8 mouse cellular contexts compared by ENCODE assay signal in genomic region chr5:74432879-74433539, GRCm38 (mm10).
DNase-seq lines count a peak whose midpoint lies in the region; ATAC-seq and TF ChIP-seq lines count a peak whose summit lies in the region.

No protein-coding gene starts in this region.

- intact Hi-C loops in gastrocnemius, adult 2 months (cut with DNase I) = loop anchor here (2.0 to 5.0 kb wide), 3 partner anchors 121 to 724 kb away; no protein-coding TSS in a partner anchor

- no peak for TF ChIP-seq CTCF in gastrocnemius, adult 2 months (IDR thresholded peaks at IDR 0.05)

- 0 out of 2 replicates have a peak, but pooled peaks cover 7% of the 10 kb centered on the region for H3K27me3 ChIP-seq in hindbrain, embryonic 12.5 days
- H3K27me3 ChIP-seq in midbrain, embryonic 14.5 days (ENCODE audit: control insufficient read depth, insufficient read depth, low read length) = 0 out of 2 replicates have a peak, but pooled peaks cover 10% of the 10 kb centered on the region

- peak overlapping the region; percentile 40; the same call in 1 of the 2 replicates for H3K4me2 ChIP-seq in hindbrain, embryonic 12.5 days (replicated peaks)
- H3K4me2 ChIP-seq in midbrain, embryonic 14.5 days (ENCODE audit: low read length) = peak overlapping the region; percentile 47

- 30% methylated on average over 14 of the region's 14 CpGs for WGBS in hindbrain, embryonic 12.5 days
- WGBS in midbrain, embryonic 14.5 days = 15% methylated on average over 14 of the region's 14 CpGs

- H3K4me3 ChIP-seq in gastrocnemius, adult 2 months = no peak overlapping the region; the same call in 1 of the 2 replicates
- no peak overlapping the region for H3K4me3 ChIP-seq in hindbrain, embryonic 12.5 days
- H3K4me3 ChIP-seq in midbrain, embryonic 14.5 days (replicated peaks; ENCODE audit: low read depth, low read length) = 0 out of 2 replicates have a peak overlapping the region, but pooled peaks have one; percentile 12

- no peaks in the 10 kb centered on the region for H3K36me3 ChIP-seq in hindbrain, embryonic 12.5 days
- H3K36me3 ChIP-seq in midbrain, embryonic 14.5 days (ENCODE audit: control insufficient read depth, insufficient read depth, low read length) = no peaks in the 10 kb centered on the region

- 0 out of 2 replicates have a peak overlapping the region, but pooled peaks have one; percentile 38 for H3K27ac ChIP-seq in gastrocnemius, adult 2 months
- H3K27ac ChIP-seq in hindbrain, embryonic 12.5 days = 0 out of 2 replicates have a peak overlapping the region, but pooled peaks have one; percentile 23
- 0 out of 2 replicates have a peak overlapping the region, but pooled peaks have one; percentile 5 for H3K27ac ChIP-seq in midbrain, embryonic 14.5 days (replicated peaks; ENCODE audit: low read depth, low read length)

- no peaks in the 10 kb centered on the region for H3K9me3 ChIP-seq in hindbrain, embryonic 12.5 days (replicated peaks)
- H3K9me3 ChIP-seq in midbrain, embryonic 14.5 days (ENCODE audit: control insufficient read depth, low read length) = no peaks in the 10 kb centered on the region

- 0 out of 2 replicates have a peak, but pooled peaks cover 2% of the 10 kb centered on the region for H3K4me1 ChIP-seq in hindbrain, embryonic 12.5 days
- H3K4me1 ChIP-seq in midbrain, embryonic 14.5 days (ENCODE audit: control insufficient read depth, insufficient read depth, low read length) = 0 out of 2 replicates have a peak, but pooled peaks cover 3% of the 10 kb centered on the region

- no peak overlapping the region for H3K9ac ChIP-seq in hindbrain, embryonic 12.5 days
- H3K9ac ChIP-seq in midbrain, embryonic 14.5 days (replicated peaks; ENCODE audit: low read length) = 0 out of 2 replicates have a peak overlapping the region, but pooled peaks have one; percentile 20

- DNase-seq in gastrocnemius, adult 2 months = no peak
- DNase-seq in gastrocnemius, adult 8-10 months (ENCODE audit: low spot score in 2 of 2) = no peak
- DNase-seq in embryo, embryonic 11.5 days (ENCODE audit: low read depth, low spot score) = peak; percentile 65
- peak; percentile 72 for DNase-seq in midbrain, embryonic 14.5 days
- DNase-seq in frontal cortex, postnatal 25 days (ENCODE audit: low spot score in 2 of 2) = no peak
- DNase-seq in adrenal gland, adult (ENCODE audit: inconsistent age in 2 of 2, low spot score in 1 of 2) = no peak
- DNase-seq in thymus, postnatal 0 days (ENCODE audit: low spot score) = no peak

- no peak; the same call in 1 of the 2 replicates for ATAC-seq in hindbrain, embryonic 12.5 days (ENCODE audit: low FRiP score)
- no peak for ATAC-seq in midbrain, embryonic 14.5 days (ENCODE audit: low FRiP score, low TSS enrichment)

Comparison
In these comparisons a context has a peak if more than half of its experiments do, and no peak if none do; other contexts are left out.
1. DNase-seq: peak in embryo, embryonic 11.5 days (single experiment) and midbrain, embryonic 14.5 days (single experiment); none in gastrocnemius, adult 2 months (single experiment), gastrocnemius, adult 8-10 months (0 of 2), frontal cortex, postnatal 25 days (0 of 2), adrenal gland, adult (0 of 2) and thymus, postnatal 0 days (single experiment).
2. Peak in every context shown above with its lines, with median percentiles within 50 percentile points of each other: H3K27ac ChIP-seq.